Mouse (Mus musculus): Measurements from ENCODE around the gene Triap1.

Triap1 gene

GRCm38 (mm10) chr5:115391935-115392334 lies 50.9 kb downstream of the Triap1 start:
- CTCF ChIA-PET, result no interaction called here

- CTCF ChIA-PET, result interaction anchor here (0.6 kb wide), 1 partner anchor 651 kb away, joined by 3 read pairs; no protein-coding TSS in a partner anchor
These were observed 51.9 kb downstream of the Triap1 start for GRCm38 (mm10) chr5:115392969-115393368.

Data from spleen, embryonic (tissue).